Mouse (Mus musculus) hindbrain, embryonic 12.5 days (tissue): ENCODE data around the gene Tlk1. TPM values are rescaled to one million over a fixed set of nuclear protein-coding genes. Genes with fewer than 3 reads are reported as not detected.

Experiments used
- ATAC-seq: fragments of 200-750 bp; cut with Nextera tagmentation; 2 replicates; pipeline ENCODE4 v1.8.0; 2017; ENCODE audit warnings: moderate TSS enrichment; ENCODE audit not compliant: low FRiP score
- H3K27ac ChIP-seq: fragments of 300-500 bp; sonication (generic); 2 replicates; pipeline ENCODE4 v1.5.1; 2016; ENCODE audit warnings: mild to moderate bottlenecking
- H3K27me3 ChIP-seq: fragments of 300-500 bp; sonication (generic); 2 replicates; pipeline ENCODE4 v1.6.1; 2016; ENCODE audit warnings: mild to moderate bottlenecking
- H3K36me3 ChIP-seq: fragments of 300-500 bp; sonication (generic); 2 replicates; pipeline ENCODE4 v1.6.1; 2016; ENCODE audit warnings: mild to moderate bottlenecking
- H3K4me1 ChIP-seq: fragments of 300-500 bp; sonication (generic); 2 replicates; pipeline ENCODE4 v1.6.1; 2016
- H3K4me2 ChIP-seq: fragments of 300-500 bp; sonication (generic); replicated peaks from 2 replicates; pipeline ENCODE4 v1.6.1; 2016; ENCODE audit warnings: mild to moderate bottlenecking
- H3K4me3 ChIP-seq: fragments of 300-500 bp; sonication (generic); 2 replicates; pipeline ENCODE4 v1.5.1; 2016; ENCODE audit warnings: mild to moderate bottlenecking
- H3K9ac ChIP-seq: fragments of 300-500 bp; sonication (generic); 2 replicates; pipeline ENCODE4 v1.6.1; 2016; ENCODE audit warnings: mild to moderate bottlenecking, moderate library complexity
- H3K9me3 ChIP-seq: fragments of 300-500 bp; sonication (generic); replicated peaks from 2 replicates; pipeline ENCODE4 v1.6.1; 2016; ENCODE audit warnings: mild to moderate bottlenecking
- WGBS: fragments of 180-500 bp; shearing (Covaris S2); methylation state at CpG from one replicate; pipeline ENCODE4 v1.1.7; 2016; 5-methylcytosine and 5-hydroxymethylcytosine counted together
- polyA plus RNA-seq: library from polyadenylated mRNA; unstranded; fragments of >200 nt; fragmentation: Nextera tagmentation; extraction: Ambion mirVana; gene quantifications from 2 replicates; pipeline ENCODE4 v1.2.1, GENCODE M21; 2016

Tlk1 gene
- polyA plus RNA-seq, 1 experiment from 2014 or later, result 41.1 TPM

GRCm38 (mm10) chr2:70667016-70667415, 158.5 kb downstream of the Tlk1 start:
- H3K4me1 ChIP-seq, result peaks cover 15% of the 10 kb centered on the region
- H3K9me3 ChIP-seq, result no peaks in the 10 kb centered on the region
- no peak overlapping the region for H3K4me2 ChIP-seq
- ATAC-seq, result no peak
- WGBS, result 91% methylated on average over 7 of the region's 7 CpGs
- H3K27ac ChIP-seq, result no peak overlapping the region
- no peaks in the 10 kb centered on the region for H3K27me3 ChIP-seq
- no peaks in the 10 kb centered on the region for H3K36me3 ChIP-seq
- no peak overlapping the region for H3K4me3 ChIP-seq
- H3K9ac ChIP-seq, result no peak overlapping the region

- no peaks in the 10 kb centered on the region for H3K27me3 ChIP-seq
- no peak overlapping the region for H3K9ac ChIP-seq
- no peak overlapping the region for H3K27ac ChIP-seq
- peaks cover 15% of the 10 kb centered on the region for H3K4me1 ChIP-seq
- ATAC-seq, result no peak
- no peak overlapping the region for H3K4me3 ChIP-seq
- 85% methylated on average over 5 of the region's 5 CpGs for WGBS
- no peak overlapping the region for H3K4me2 ChIP-seq
- H3K9me3 ChIP-seq, result no peaks in the 10 kb centered on the region
- H3K36me3 ChIP-seq, result no peaks in the 10 kb centered on the region
Observed at GRCm38 (mm10) chr2:70663764-70664163, 161.8 kb downstream of the Tlk1 start.

Other genes with a start within 250 kb of the Tlk1 start
- gene Gorasp2, start 164.2 kb downstream of the Tlk1 start, polyA plus RNA-seq, result 132 and 143 TPM in 2 replicates
- 4.4 and 5.0 TPM in 2 replicates for gene Gm26558, start 163.6 kb downstream of the Tlk1 start, polyA plus RNA-seq
- 36.7 and 38.4 TPM in 2 replicates for gene Dcaf17, start 229.6 kb upstream of the Tlk1 start, polyA plus RNA-seq
- 19.2 and 19.9 TPM in 2 replicates for gene Mettl8, start 229.9 kb upstream of the Tlk1 start, polyA plus RNA-seq